Mouse (Mus musculus) midbrain, embryonic 12.5 days (tissue): ENCODE data around the gene Pafah1b3. TPM values are rescaled to one million over a fixed set of nuclear protein-coding genes. Genes with fewer than 3 reads are reported as not detected.
A peak's percentile ranks its signal among the peaks of the same experiment; 100 is the strongest.

ENCODE experiments used
- ATAC-seq: fragments of 200-750 bp; cut with Nextera tagmentation; 2 replicates; pipeline ENCODE4 v1.8.0; 2017; ENCODE audit warnings: low read depth, moderate TSS enrichment, moderate library complexity; ENCODE audit not compliant: low FRiP score
- H3K27ac ChIP-seq: fragments of 300-500 bp; sonication (generic); replicated peaks from 2 replicates; pipeline ENCODE4 v1.5.1; 2016; ENCODE audit warnings: mild to moderate bottlenecking
- H3K27me3 ChIP-seq: fragments of 300-500 bp; sonication (generic); 2 replicates; pipeline ENCODE4 v1.6.1; 2016; ENCODE audit warnings: mild to moderate bottlenecking
- H3K36me3 ChIP-seq: fragments of 300-500 bp; sonication (generic); 2 replicates; pipeline ENCODE4 v1.6.1; 2016
- H3K4me1 ChIP-seq: fragments of 300-500 bp; sonication (generic); 2 replicates; pipeline ENCODE4 v1.6.1; 2016
- H3K4me2 ChIP-seq: fragments of 300-500 bp; sonication (generic); replicated peaks from 2 replicates; pipeline ENCODE4 v1.6.1; 2016; ENCODE audit warnings: mild to moderate bottlenecking, moderate library complexity
- H3K4me3 ChIP-seq: fragments of 300-500 bp; sonication (generic); 2 replicates; pipeline ENCODE4 v1.5.1; 2016; ENCODE audit warnings: mild to moderate bottlenecking
- H3K9ac ChIP-seq: fragments of 300-500 bp; sonication (generic); replicated peaks from 2 replicates; pipeline ENCODE4 v1.6.1; 2016; ENCODE audit warnings: mild to moderate bottlenecking, moderate library complexity
- H3K9me3 ChIP-seq: fragments of 300-500 bp; sonication (generic); 2 replicates; pipeline ENCODE4 v1.6.1; 2016; ENCODE audit warnings: mild to moderate bottlenecking
- WGBS: fragments of 180-500 bp; shearing (Covaris S2); methylation state at CpG from one replicate; pipeline ENCODE4 v1.1.7; 2016; 5-methylcytosine and 5-hydroxymethylcytosine counted together
- polyA plus RNA-seq: library from polyadenylated mRNA; unstranded; fragments of >200 nt; fragmentation: Nextera tagmentation; extraction: Ambion mirVana; gene quantifications from 2 replicates; pipeline ENCODE4 v1.2.1, GENCODE M21; 2016

The Pafah1b3 gene
- polyA plus RNA-seq, 1 experiment from 2014 or later = 399 TPM

- peak overlapping the region; percentile 99 for H3K27ac ChIP-seq
- 2% methylated on average over 28 of the region's 49 CpGs for WGBS
- H3K36me3 ChIP-seq = no peaks in the 10 kb centered on the region
- peak overlapping the region; percentile 84 for H3K9ac ChIP-seq
- H3K4me2 ChIP-seq = peak overlapping the region; percentile 94
- H3K4me3 ChIP-seq = peak overlapping the region; percentile 62
- H3K4me1 ChIP-seq = peaks cover 67% of the 10 kb centered on the region
- no peaks in the 10 kb centered on the region for H3K9me3 ChIP-seq
- H3K27me3 ChIP-seq = no peaks in the 10 kb centered on the region
- ATAC-seq = peak; percentile 68
Observed at GRCm38 (mm10) chr7:25279076-25279860, 18.5 kb downstream of the Pafah1b3 start.

- peaks cover 59% of the 10 kb centered on the region for H3K4me1 ChIP-seq
- no peaks in the 10 kb centered on the region for H3K27me3 ChIP-seq
- peak; percentile 57 for ATAC-seq
- peak overlapping the region; percentile 84 for H3K9ac ChIP-seq
- H3K4me2 ChIP-seq = peak overlapping the region; percentile 94
- peak overlapping the region; percentile 62 for H3K4me3 ChIP-seq
- H3K36me3 ChIP-seq = peaks cover 2% of the 10 kb centered on the region
- no peaks in the 10 kb centered on the region for H3K9me3 ChIP-seq
- peak overlapping the region; percentile 99 for H3K27ac ChIP-seq
- WGBS = under 1% methylated on average over 55 of the region's 60 CpGs
Observed at GRCm38 (mm10) chr7:25278341-25279075, 19.3 kb downstream of the Pafah1b3 start.

GRCm38 (mm10) chr7:25277998-25278340, 19.8 kb downstream of the Pafah1b3 start:
- Histone ChIP-seq H3K36me3 (peaks cover 7% of the 10 kb centered on the region), H3K27me3 (no peaks in the 10 kb centered on the region), H3K4me3 (peak overlapping the region; percentile 62), H3K4me1 (peaks cover 54% of the 10 kb centered on the region), H3K9ac (peak overlapping the region; percentile 84), H3K27ac (peak overlapping the region; percentile 99), H3K9me3 (no peaks in the 10 kb centered on the region), H3K4me2 (peak overlapping the region; percentile 94)
- no peak for ATAC-seq
- WGBS = 16% methylated on average over 4 of the region's 4 CpGs

- peak overlapping the region; percentile 94 for H3K4me2 ChIP-seq
- peak overlapping the region; percentile 62; the same call in 1 of the 2 replicates for H3K4me3 ChIP-seq
- H3K4me1 ChIP-seq = peaks cover 52% of the 10 kb centered on the region
- H3K9ac ChIP-seq = peak overlapping the region; percentile 84
- no peaks in the 10 kb centered on the region for H3K27me3 ChIP-seq
- 89% methylated on average over 4 of the region's 4 CpGs for WGBS
- H3K9me3 ChIP-seq = no peaks in the 10 kb centered on the region
- no peak for ATAC-seq
- peak overlapping the region; percentile 99 for H3K27ac ChIP-seq
- H3K36me3 ChIP-seq = peaks cover 13% of the 10 kb centered on the region
Observed at GRCm38 (mm10) chr7:25277405-25277804, 20.4 kb downstream of the Pafah1b3 start.

DNA sequence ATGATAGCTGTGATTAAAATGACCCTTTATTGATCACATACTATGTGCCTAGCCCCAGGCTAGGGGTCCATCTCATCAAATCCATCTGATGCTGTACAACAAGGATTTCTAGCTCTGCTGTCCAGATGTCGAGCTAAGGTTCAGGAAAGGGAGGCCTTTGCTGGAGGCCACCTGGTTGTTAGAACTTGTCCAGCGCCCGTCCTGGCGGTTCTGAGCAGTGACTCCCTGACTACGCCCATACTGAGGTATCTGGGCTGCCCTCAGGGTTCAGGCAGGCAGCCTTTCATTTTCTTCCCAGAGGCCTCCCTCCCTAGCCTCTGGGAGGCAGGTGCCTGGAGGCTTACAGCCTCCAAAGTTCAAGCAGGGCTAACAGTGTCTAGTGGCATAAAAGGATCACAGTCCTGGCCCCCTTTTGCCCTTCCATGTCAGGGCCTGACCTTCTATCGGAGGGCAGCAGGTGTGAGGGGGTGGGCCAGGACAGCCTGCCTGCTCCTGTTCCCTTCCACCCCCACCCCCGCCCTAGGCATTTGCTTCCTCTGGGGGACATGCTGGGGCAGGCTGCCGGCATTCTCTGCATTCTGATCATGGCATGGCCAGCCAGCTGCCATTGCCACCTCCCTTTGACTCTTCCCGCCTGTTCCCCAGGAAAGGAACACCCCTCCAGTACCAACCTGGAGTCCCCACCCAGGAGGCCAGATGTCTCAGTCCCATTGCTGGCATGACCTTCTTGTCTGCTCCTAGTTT, 22.1 kb downstream of the Pafah1b3 start:
- peaks cover 21% of the 10 kb centered on the region for H3K36me3 ChIP-seq
- no peak overlapping the region; the same call in 1 of the 2 replicates for H3K9ac ChIP-seq
- H3K27ac ChIP-seq = no peak overlapping the region
- no peaks in the 10 kb centered on the region for H3K9me3 ChIP-seq
- no peak for ATAC-seq
- no peaks in the 10 kb centered on the region for H3K27me3 ChIP-seq
- H3K4me2 ChIP-seq = no peak overlapping the region
- peaks cover 41% of the 10 kb centered on the region for H3K4me1 ChIP-seq
- WGBS = 57% methylated on average over 9 of the region's 9 CpGs
- H3K4me3 ChIP-seq = no peak overlapping the region

DNA sequence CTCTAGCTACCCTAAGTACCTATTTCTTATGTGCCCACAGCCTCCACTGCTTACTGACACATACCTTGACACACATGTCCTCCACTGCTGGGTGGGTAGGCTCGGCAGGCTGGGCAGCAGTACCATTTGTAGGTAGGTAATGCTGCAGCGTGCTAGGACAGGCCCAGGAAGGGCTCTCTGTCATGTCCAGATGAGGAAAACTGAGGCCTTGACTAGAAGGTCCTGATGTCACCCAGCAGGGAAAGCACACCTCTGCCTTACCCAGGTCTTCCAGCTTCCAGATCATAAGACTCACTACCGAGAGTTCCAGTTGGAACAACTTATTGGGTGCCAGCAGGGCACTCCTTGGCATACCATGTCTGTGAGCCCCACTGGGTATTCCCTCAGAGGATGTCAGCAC, 22.8 kb downstream of the Pafah1b3 start:
- no peak for ATAC-seq
- H3K4me2 ChIP-seq = no peak overlapping the region
- H3K27ac ChIP-seq = no peak overlapping the region
- H3K4me1 ChIP-seq = peaks cover 35% of the 10 kb centered on the region
- H3K4me3 ChIP-seq = no peak overlapping the region
- H3K36me3 ChIP-seq = peaks cover 21% of the 10 kb centered on the region
- no peaks in the 10 kb centered on the region for H3K9me3 ChIP-seq
- peak overlapping the region; percentile 25; the same call in 1 of the 2 replicates for H3K9ac ChIP-seq
- WGBS = 87% methylated on average over 3 of the region's 3 CpGs
- H3K27me3 ChIP-seq = no peaks in the 10 kb centered on the region

DNA sequence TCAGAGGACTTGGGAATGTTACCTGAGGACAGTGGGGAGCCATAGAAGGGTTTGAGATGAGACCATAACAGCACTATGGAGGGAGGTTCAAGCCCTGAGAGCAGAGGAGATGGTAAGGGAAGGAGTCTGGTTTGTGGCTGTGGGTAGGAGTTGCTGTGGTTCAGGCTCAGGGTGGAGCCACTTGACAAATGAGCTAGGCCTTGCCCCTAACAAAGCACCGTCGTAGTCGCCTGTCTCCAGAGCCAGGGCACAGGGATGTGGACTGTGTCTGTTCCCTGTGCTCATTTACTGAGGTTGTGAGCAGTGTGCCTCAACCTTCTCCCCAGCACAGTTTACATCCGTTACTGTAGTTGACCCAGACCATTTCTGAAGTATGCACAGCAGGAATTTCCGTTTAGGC, 23.2 kb downstream of the Pafah1b3 start:
- H3K36me3 ChIP-seq = peaks cover 21% of the 10 kb centered on the region
- H3K9me3 ChIP-seq = no peaks in the 10 kb centered on the region
- 62% methylated on average over 5 of the region's 5 CpGs for WGBS
- peak overlapping the region; percentile 25 for H3K9ac ChIP-seq
- no peak overlapping the region for H3K4me2 ChIP-seq
- ATAC-seq = no peak
- H3K27ac ChIP-seq = no peak overlapping the region
- no peak overlapping the region for H3K4me3 ChIP-seq
- H3K27me3 ChIP-seq = no peaks in the 10 kb centered on the region
- peaks cover 35% of the 10 kb centered on the region for H3K4me1 ChIP-seq

GRCm38 (mm10) chr7:25273259-25274241, 24.2 kb downstream of the Pafah1b3 start:
- Histone ChIP-seq H3K27me3 (no peaks in the 10 kb centered on the region), H3K4me3 (no peak overlapping the region), H3K4me1 (peaks cover 44% of the 10 kb centered on the region), H3K9ac (peak overlapping the region; percentile 25; the same call in 1 of the 2 replicates), H3K4me2 (no peak overlapping the region), H3K27ac (no peak overlapping the region), H3K36me3 (peaks cover 21% of the 10 kb centered on the region), H3K9me3 (no peaks in the 10 kb centered on the region)
- no peak for ATAC-seq
- 92% methylated on average over 22 of the region's 22 CpGs for WGBS

DNA sequence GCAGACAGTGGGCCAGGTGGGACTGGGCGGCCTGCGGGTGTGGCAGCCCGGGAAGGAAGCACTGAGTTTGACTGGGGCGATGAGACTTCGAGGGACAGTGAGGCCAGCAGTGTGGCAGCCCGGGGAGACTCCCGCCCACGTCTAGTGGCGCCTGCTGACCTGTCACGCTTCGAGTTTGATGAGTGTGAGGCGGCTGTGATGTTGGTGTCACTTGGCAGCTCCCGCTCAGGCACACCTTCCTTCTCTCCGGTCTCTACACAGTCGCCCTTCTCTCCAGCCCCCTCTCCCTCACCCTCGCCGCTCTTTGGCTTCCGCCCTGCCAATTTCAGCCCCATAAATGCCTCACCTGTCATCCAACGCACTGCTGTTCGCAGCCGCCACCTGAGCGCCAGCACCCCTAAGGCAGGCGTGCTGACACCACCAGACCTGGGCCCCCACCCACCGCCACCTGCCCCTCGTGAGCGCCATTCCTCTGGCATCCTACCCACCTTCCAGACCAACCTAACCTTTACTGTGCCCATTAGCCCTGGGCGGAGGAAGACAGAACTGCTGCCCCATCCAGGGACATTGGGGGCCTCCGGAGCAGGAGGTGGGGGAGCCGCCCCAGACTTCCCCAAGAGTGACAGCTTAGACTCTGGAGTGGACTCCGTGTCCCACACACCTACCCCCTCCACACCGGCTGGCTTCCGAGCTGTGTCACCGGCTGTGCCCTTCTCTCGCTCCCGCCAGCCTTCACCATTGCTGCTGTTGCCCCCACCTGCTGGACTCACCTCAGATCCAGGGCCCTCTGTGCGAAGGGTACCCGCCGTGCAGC, 25.1 kb downstream of the Pafah1b3 start:
- no peak overlapping the region for H3K9ac ChIP-seq
- no peak overlapping the region for H3K27ac ChIP-seq
- H3K4me1 ChIP-seq = peaks cover 40% of the 10 kb centered on the region
- H3K27me3 ChIP-seq = no peaks in the 10 kb centered on the region
- no peaks in the 10 kb centered on the region for H3K9me3 ChIP-seq
- H3K36me3 ChIP-seq = peaks cover 21% of the 10 kb centered on the region
- 89% methylated on average over 38 of the region's 38 CpGs for WGBS
- no peak overlapping the region for H3K4me2 ChIP-seq
- ATAC-seq = no peak
- no peak overlapping the region for H3K4me3 ChIP-seq

DNA sequence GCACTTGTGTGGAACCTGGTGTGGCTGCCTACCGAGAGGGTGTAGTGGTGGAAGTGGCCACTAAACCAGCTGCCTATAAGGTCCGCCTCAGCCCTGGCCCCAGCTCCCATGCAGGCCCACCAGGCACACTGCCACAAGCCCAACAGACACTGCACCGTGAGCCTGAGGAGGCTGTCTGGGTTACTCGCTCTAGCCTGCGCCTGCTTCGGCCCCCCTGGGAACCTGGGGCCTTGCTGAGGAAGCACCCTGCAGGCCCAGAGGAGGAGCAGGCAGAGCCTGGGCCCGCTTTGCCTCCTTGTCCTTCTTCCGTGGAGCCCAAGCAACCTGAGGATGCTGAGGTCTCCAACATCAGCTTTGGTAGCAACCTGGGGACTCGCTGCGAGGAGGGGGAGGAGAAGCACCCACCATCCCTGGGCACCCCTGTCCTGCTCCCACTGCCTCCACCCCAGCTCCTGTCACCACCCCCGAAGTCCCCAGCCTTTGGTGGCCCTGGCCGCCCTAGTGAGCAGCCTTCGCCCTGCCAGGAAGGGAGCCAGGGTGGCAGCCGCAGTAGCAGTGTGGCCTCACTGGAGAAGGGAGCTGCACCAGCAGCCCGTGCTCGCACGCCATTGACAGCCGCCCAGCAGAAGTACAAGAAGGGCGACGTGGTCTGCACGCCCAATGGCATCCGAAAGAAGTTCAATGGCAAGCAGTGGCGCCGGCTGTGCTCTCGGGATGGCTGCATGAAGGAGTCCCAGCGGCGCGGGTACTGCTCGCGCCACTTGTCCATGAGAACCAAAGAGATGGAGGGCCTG, 25.9 kb downstream of the Pafah1b3 start:
- 90% methylated on average over 30 of the region's 30 CpGs for WGBS
- Histone ChIP-seq H3K27ac (no peak overlapping the region), H3K4me1 (peaks cover 36% of the 10 kb centered on the region)

More for the DNA sequence above, 25.9 kb downstream of the Pafah1b3 start:
- Histone ChIP-seq H3K27me3 (no peaks in the 10 kb centered on the region), H3K36me3 (peaks cover 21% of the 10 kb centered on the region), H3K4me3 (no peak overlapping the region), H3K4me2 (no peak overlapping the region), H3K9me3 (no peaks in the 10 kb centered on the region), H3K9ac (no peak overlapping the region)
- ATAC-seq = no peak
